Mouse (Mus musculus): ENCODE results near the gene Nme2.

- TF ChIP-seq USF1 (IDR thresholded peaks at IDR 0.05; ENCODE audit: low read depth) = no peak
- TF ChIP-seq CTCF (IDR thresholded peaks at IDR 0.05; ENCODE audit: control insufficient read depth, insufficient read depth, insufficient read length) = no peak
- TF ChIP-seq MYOD1 (IDR thresholded peaks at IDR 0.05; ENCODE audit: control insufficient read depth, insufficient read length, low read depth) = no peak
- TF ChIP-seq MAX (IDR thresholded peaks at IDR 0.05) = no peak
- no peak for TF ChIP-seq CEBPB (IDR thresholded peaks at IDR 0.05; ENCODE audit: low read depth)
These were observed 27.0 kb downstream of the Nme2 start for GRCm38 (mm10) chr11:93929106-93929505.
